Mouse (Mus musculus) stomach, postnatal 0 days (tissue): ENCODE measurements around the gene Dgat2.

Experiments
- CTCF ChIP-seq: IDR thresholded peaks from 2 replicates; pipeline ENCODE4 v1.5.1; 2016; ENCODE audit warnings: antibody characterized with exemption, low read depth, mild to moderate bottlenecking, moderate library complexity
- EP300 ChIP-seq: optimal IDR thresholded peaks from 2 replicates; pipeline ENCODE3; 2016; ENCODE audit warnings: antibody characterized with exemption

- no peak for TF ChIP-seq CTCF
- TF ChIP-seq EP300: no peak
Measured at GRCm38 (mm10) chr7:99217338-99218074, 35.0 kb upstream of the Dgat2 start.
